Mouse (Mus musculus) heart, embryonic 11.5 days (tissue): ENCODE measurements around the gene Olfr90. TPM values are rescaled to one million over a fixed set of nuclear protein-coding genes. Genes with fewer than 3 reads are reported as not detected.

Experiments used
- ATAC-seq: fragments of 200-750 bp; cut with Nextera tagmentation; replicated peaks from 2 replicates; pipeline ENCODE4 v1.8.0; 2017; ENCODE audit warnings: moderate library complexity; ENCODE audit not compliant: insufficient number of reproducible peaks, low FRiP score, low TSS enrichment
- H3K27ac ChIP-seq: fragments of 300-500 bp; sonication (generic); 2 replicates; pipeline ENCODE4 v1.5.1; 2014; ENCODE audit warnings: mild to moderate bottlenecking, low read depth, low read length
- H3K27me3 ChIP-seq: fragments of 300-500 bp; sonication (generic); 2 replicates; pipeline ENCODE4 v1.6.1; 2014; ENCODE audit warnings: mild to moderate bottlenecking, low read length, mixed read lengths; ENCODE audit not compliant: control insufficient read depth, insufficient read depth
- H3K36me3 ChIP-seq: fragments of 300-500 bp; sonication (generic); 2 replicates; pipeline ENCODE4 v1.6.1; 2014; ENCODE audit warnings: mild to moderate bottlenecking, low read length, moderate library complexity, mixed read lengths; ENCODE audit not compliant: control insufficient read depth, insufficient read depth
- H3K4me1 ChIP-seq: fragments of 300-500 bp; sonication (generic); 2 replicates; pipeline ENCODE4 v1.6.1; 2014; ENCODE audit warnings: low read length; ENCODE audit not compliant: control insufficient read depth, insufficient read depth
- H3K4me2 ChIP-seq: fragments of 300-500 bp; sonication (generic); 2 replicates; pipeline ENCODE4 v1.6.1; 2014; ENCODE audit warnings: mild to moderate bottlenecking, moderate library complexity
- H3K4me3 ChIP-seq: fragments of 300-500 bp; sonication (generic); 2 replicates; pipeline ENCODE4 v1.5.1; 2014; ENCODE audit warnings: low read depth, low read length
- H3K9ac ChIP-seq: fragments of 300-500 bp; sonication (generic); 2 replicates; pipeline ENCODE4 v1.6.1; 2014; ENCODE audit warnings: mild to moderate bottlenecking, low read depth, low read length, moderate library complexity
- H3K9me3 ChIP-seq: fragments of 300-500 bp; sonication (generic); replicated peaks from 2 replicates; pipeline ENCODE4 v1.6.1; 2016; ENCODE audit warnings: low read length; ENCODE audit not compliant: control insufficient read depth
- WGBS: fragments of 180-500 bp; shearing (Covaris S2); extraction: QIAGEN DNeasy Blood & Tissue Kit; methylation state at CpG from one replicate; pipeline ENCODE4 v1.1.7; 2014; ENCODE audit not compliant: insufficient replicate concordance; 5-methylcytosine and 5-hydroxymethylcytosine counted together
- polyA plus RNA-seq: library from polyadenylated mRNA; unstranded; fragments of >200 nt; fragmentation: Nextera tagmentation; extraction: Ambion mirVana; gene quantifications from 2 replicates; pipeline ENCODE4 v1.2.1, GENCODE M21; 2014

The Olfr90 gene
- polyA plus RNA-seq, 1 experiment from 2014 or later, result not detected

DNA sequence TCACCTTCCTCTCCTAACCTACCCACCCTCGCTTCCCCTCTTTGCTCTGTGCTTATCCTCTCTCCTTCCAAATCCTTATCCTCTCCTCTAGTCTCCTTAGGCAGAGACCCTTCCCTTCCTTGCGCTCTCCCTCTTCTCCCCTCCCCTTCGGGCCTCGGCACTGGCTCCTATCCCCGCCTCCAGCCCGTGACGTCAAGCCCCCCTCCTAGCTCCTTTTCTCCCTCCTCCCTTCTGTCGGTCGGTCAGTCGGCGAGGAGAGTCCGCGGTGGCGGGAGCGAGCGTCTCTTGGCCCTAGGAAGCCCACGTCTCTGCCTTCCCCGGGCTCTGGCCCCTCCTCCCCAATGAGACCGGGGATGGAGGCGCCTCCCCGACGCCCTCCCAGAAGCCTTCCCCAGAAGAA is 37.9 kb downstream of the Olfr90 start:
- Histone ChIP-seq H3K4me3 (peak overlapping the region; percentile 62), H3K9me3 (no peaks in the 10 kb centered on the region), H3K36me3 (no peaks in the 10 kb centered on the region), H3K27me3 (peaks cover 15% of the 10 kb centered on the region), H3K27ac (no peak overlapping the region), H3K4me1 (peaks cover 15% of the 10 kb centered on the region), H3K9ac (peak overlapping the region; percentile 73), H3K4me2 (peak overlapping the region; percentile 96)
- 1% methylated on average over 22 of the region's 22 CpGs for WGBS
- peak; percentile 28 for ATAC-seq

DNA sequence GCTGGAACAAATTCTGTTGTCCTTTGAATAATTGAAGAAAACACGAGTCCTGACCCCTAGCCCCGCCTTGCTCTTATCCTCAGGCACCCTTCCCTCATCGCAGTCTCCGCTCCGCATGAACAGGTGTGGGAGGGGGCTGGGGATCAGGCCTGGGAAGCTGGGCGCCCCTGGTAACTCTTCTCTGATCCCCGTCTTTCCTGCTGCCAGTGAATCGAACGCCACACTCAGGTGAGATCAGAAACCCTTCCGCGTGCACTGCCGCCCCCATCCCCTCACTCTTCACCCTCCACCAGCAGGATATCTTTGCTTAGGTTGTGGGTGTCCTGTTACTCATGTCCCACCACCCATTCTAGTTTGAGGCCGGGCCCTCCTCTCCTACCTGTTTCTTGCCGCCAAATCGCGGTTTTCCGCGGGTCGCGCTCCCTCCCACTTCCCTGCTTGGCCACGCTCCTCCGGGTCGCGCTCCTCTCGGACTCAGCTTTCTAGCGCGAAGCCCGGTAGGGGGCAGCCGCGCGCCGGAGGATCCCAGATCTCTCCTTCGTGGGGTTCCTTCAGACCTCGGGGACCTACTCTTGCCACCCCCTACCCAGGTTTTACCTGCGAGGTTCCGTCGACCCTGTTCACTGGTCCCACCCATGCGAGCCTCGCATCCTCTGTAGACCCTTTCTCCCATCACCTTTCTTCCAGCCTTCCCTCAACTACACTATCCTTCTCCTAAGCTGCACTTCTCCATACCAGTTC is 38.6 kb downstream of the Olfr90 start:
- Histone ChIP-seq H3K27me3 (peaks cover 15% of the 10 kb centered on the region), H3K4me1 (peaks cover 15% of the 10 kb centered on the region), H3K27ac (no peak overlapping the region), H3K4me2 (peak overlapping the region; percentile 96), H3K9ac (peak overlapping the region; percentile 43; the same call in 1 of the 2 replicates), H3K9me3 (no peaks in the 10 kb centered on the region), H3K4me3 (peak overlapping the region; percentile 62), H3K36me3 (no peaks in the 10 kb centered on the region)
- no peak for ATAC-seq
- WGBS, result 3% methylated on average over 39 of the region's 39 CpGs

DNA sequence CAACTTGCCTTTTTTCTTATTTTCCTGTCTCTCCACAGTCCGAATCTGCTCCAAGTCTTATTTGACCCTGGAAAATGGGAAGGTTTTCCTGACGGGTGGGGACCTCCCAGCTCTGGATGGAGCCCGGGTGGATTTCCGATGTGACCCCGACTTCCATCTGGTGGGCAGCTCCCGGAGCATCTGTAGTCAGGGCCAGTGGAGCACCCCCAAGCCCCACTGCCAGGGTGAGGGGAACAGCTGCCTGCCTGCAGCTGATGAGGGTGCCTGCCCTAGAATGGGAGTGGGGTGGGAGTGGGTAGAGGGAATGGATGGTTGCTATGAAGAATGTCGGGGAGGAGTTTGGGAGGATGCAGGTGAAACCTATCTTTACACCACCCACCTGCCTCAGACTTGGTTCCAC is 39.9 kb downstream of the Olfr90 start:
- ATAC-seq, result no peak
- Histone ChIP-seq H3K36me3 (no peaks in the 10 kb centered on the region), H3K27ac (no peak overlapping the region), H3K4me3 (no peak overlapping the region), H3K9me3 (no peaks in the 10 kb centered on the region), H3K27me3 (peaks cover 15% of the 10 kb centered on the region), H3K4me1 (peaks cover 15% of the 10 kb centered on the region), H3K4me2 (no peak overlapping the region), H3K9ac (no peak overlapping the region)
- 59% methylated on average over 7 of the region's 7 CpGs for WGBS

DNA sequence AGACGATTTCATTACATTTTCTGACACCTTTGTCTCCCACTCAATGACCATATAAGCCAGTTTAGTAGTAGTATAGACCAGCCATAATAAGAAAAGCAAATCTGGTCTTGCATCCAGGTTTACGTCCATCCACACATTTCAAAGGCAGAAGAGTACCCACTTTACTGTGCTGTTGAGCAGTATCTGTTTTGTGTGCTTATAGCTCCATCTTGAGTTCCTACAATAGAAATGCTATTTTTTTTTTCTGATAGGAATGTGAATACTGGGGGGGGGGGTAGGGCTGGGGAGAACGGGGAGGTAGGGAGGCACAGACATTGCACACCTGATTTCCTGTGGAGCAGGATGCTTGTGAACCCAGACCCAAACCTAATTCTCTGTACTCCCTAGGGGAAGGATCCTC is 40.3 kb downstream of the Olfr90 start:
- no peak overlapping the region for H3K27ac ChIP-seq
- no peak overlapping the region for H3K4me2 ChIP-seq
- H3K9me3 ChIP-seq, result no peaks in the 10 kb centered on the region
- peaks cover 15% of the 10 kb centered on the region for H3K4me1 ChIP-seq
- no peak overlapping the region for H3K9ac ChIP-seq
- no peak for ATAC-seq
- H3K4me3 ChIP-seq, result no peak overlapping the region
- no peaks in the 10 kb centered on the region for H3K36me3 ChIP-seq
- 40% methylated on average over 3 of the region's 3 CpGs for WGBS
- H3K27me3 ChIP-seq, result peaks cover 15% of the 10 kb centered on the region

DNA sequence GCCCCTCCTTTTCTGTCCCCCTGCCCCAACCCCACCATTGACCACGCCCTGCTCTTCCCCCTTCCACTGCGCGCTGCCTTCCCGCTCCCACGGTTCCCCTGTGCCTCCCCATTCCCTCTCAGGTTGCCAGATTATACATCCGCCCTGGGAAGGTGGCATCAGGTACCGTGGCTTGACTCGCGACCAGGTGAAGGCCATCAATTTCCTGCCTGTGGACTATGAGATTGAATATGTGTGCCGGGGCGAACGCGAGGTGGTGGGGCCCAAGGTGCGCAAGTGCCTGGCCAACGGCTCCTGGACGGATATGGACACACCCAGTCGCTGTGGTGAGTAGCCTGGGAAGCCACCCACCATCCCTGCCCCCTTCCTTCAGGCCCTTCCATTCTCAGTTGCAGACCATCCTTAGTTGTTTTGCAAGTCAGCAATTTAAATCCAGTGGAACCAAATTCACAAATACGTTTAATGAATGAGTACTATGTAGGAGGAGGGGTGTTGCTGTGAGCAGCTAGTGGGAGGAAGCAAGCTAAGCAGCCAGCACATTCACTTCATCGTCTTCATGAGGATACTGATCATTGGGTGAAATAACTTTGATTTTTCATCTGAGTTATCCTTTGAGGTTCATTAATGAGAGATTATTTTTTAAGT is 40.8 kb downstream of the Olfr90 start:
- Histone ChIP-seq H3K9me3 (no peaks in the 10 kb centered on the region), H3K27me3 (peaks cover 15% of the 10 kb centered on the region), H3K4me3 (peak overlapping the region; percentile 85), H3K36me3 (no peaks in the 10 kb centered on the region), H3K9ac (no peak overlapping the region), H3K4me2 (peak overlapping the region; percentile 98), H3K4me1 (peaks cover 15% of the 10 kb centered on the region), H3K27ac (no peak overlapping the region)
- 18% methylated on average over 19 of the region's 19 CpGs for WGBS
- ATAC-seq, result no peak

DNA sequence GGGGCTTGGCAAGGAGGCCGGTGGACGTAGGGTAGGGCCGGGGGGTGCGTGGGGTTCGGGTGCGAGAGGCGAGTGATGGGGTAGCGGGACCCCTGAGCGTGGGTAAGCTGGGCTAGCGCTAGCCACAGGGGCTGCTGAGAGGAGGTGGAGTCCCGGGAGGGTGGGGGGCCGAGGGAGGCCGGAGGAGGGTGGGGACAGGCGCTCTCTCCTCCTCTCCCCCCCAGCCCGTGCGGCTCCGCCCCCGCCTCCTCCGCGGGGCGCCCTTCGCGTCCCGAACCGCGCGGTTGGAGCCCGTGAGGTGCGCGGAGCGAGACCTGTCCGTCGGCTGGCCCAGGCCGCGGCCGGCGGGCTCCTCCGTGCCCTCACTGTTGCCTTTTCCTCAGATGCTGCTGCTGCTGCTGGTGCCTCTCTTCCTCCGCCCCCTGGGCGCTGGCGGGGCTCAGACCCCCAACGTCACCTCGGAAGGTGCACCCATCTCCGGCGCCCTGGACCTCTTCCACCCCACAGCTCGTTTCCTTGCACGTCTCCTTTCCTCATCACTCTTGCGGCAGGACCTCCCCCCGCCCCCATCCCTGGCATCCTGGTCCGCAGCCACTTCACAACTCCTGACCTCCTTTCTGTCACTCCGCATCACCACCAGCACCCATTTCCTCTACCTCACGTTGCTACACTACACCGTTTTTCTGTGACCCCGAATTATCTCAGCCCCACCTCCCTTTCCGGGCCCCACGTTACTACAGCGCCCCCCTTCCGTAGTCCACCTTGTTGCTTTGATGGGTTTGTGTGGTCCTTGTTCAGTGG is 41.8 kb downstream of the Olfr90 start:
- Histone ChIP-seq H3K4me3 (peak overlapping the region; percentile 85), H3K4me1 (peaks cover 15% of the 10 kb centered on the region), H3K9ac (peak overlapping the region; percentile 87), H3K27ac (peak overlapping the region; percentile 73), H3K9me3 (no peaks in the 10 kb centered on the region), H3K36me3 (no peaks in the 10 kb centered on the region), H3K27me3 (peaks cover 15% of the 10 kb centered on the region), H3K4me2 (peak overlapping the region; percentile 98)
- ATAC-seq, result peak; percentile 73
- under 1% methylated on average over 33 of the region's 58 CpGs for WGBS

DNA sequence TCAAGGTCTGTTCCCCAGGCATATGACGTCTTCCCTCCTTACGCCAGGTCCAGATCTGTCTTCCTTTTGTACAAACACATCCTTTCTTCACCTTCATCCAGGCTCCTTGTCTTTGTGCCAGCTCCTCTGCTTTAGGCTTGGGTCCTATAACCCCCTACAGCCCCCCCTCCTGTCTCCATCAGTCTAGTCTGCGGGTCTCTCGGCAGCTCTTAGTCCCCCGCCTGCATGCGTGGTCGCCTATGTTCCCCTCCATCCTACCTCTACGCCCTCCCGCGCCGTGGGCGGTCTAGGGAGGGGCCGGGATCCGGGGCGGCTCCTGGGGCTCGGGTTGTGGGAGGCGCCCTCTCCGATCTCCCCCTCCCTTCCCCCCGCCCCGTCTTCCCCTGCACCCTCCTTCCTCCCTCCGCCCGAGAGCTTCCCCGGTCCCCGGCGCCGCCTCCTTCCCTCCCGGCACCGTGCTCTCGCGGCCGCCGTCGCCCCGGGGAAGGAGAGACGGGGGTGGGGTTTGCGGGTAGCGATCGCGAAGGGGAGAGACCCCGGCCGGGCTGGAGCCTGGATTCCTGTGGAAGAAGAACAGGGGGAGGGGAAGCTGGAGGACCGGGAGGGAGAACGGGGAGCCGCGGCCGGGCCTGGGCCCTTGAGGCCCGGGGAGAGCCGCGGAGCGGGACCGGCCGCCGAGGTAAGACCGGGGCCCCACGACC is 42.5 kb downstream of the Olfr90 start, which contains the start of gene Gabbr1:
Gene Gabbr1, plus strand, starts transcription at position 356 of the 701 bp plus-strand sequence.
- H3K4me1 ChIP-seq, result peaks cover 15% of the 10 kb centered on the region

DNA sequence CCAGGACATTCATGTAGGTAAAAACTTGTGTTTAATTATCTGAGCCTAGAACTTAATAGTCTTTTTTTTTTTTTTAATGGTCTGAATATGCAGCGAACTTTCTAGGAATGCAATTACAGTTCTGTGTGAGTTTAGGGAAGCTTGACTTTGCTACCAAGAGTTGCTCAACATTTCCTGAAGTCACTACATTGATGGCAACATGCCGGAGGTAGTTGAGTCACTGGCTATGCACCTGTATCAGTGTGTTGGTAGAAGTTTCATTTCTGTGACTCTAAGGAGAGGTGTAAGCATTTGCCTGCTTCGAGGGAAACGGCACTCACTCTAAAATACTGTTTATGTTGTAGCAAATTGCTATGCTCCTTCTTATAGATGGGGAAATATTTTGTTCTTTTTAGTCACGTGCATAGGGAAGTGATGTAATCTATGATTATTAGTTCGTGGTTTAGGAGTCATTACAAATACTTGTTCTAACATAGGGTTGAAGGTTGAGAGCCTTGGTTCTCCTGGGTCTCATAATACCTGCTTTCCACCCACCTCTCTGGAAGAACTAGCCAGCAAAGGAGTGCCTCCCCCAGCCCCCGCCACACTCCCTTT is 43.6 kb downstream of the Olfr90 start:
- no peak for ATAC-seq
- H3K4me3 ChIP-seq, result no peak overlapping the region
- peaks cover 15% of the 10 kb centered on the region for H3K27me3 ChIP-seq
- no peaks in the 10 kb centered on the region for H3K9me3 ChIP-seq
- H3K4me2 ChIP-seq, result peak overlapping the region; percentile 98; the same call in 1 of the 2 replicates
- H3K36me3 ChIP-seq, result no peaks in the 10 kb centered on the region
- no peak overlapping the region for H3K27ac ChIP-seq
- no peak overlapping the region for H3K9ac ChIP-seq
- 71% methylated on average over 7 of the region's 7 CpGs for WGBS
- H3K4me1 ChIP-seq, result peaks cover 12% of the 10 kb centered on the region

More for the DNA sequence above, 42.5 kb downstream of the Olfr90 start, which contains the start of gene Gabbr1:
- H3K9ac ChIP-seq, result peak within 1 kb of the TSS; percentile 87
- WGBS, result under 1% methylated on average over 50 of the region's 55 CpGs
- H3K27ac ChIP-seq, result peak within 1 kb of the TSS; percentile 73
- peak within 1 kb of the TSS; percentile 98 for H3K4me2 ChIP-seq
- H3K27me3 ChIP-seq, result peaks cover 15% of the 10 kb centered on the region
- no peaks in the 10 kb centered on the region for H3K9me3 ChIP-seq
- no peaks in the 10 kb centered on the region for H3K36me3 ChIP-seq
- peak; percentile 81 for ATAC-seq
- peak within 1 kb of the TSS; percentile 85 for H3K4me3 ChIP-seq
